Mouse (Mus musculus) CD8-positive naive resting alpha-beta T cell, adult 2 months (primary cell): ENCODE measurements around the gene Nkx3-2.

Experiments used
- DNase-seq, 2 experiments: peaks; one replicate each; pipeline ENCODE4 v3.0.0; 2022; ENCODE audit warnings: low read depth in 2 of 2, low spot score in 2 of 2

Gene Nkx3-2

DNA sequence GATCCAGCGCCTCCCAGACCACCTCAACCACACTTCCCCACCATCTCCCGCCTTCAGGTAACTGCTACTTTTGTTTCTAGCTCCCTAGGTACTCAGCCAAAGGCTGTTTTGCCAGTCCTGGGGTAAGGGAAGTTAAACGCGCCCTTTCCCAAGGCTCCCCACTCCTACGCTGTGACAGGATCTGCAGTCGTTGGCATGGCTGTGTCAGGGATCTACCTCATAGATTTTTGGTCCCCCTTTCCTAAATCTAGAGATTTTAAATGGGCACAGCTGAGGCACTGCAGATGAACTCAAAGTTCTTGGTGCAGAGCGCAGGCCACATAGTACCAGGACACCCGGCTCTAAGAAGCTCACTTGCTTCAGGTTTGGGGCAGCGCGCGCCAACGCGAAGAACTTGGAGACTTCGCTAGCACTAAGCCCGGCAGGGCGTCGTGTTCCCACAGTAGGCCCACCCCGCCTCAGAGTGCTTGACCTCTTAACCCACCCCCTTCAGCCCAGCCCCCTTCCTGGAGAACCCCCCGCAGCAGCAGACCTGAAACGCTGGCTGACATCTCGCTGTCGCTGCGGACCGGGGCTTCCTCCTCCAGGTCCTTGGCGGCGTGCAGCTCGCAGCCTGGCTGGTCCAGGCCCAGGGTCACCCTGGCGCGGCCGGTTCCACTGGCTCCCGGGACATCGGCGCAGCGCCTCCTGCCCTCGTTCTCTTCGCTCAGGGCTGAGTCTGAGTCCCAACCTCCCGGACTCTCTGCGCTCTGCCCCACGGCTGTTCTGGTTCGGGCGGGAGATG lies 1.2 kb downstream of the Nkx3-2 start:
- no peak for DNase-seq

DNA sequence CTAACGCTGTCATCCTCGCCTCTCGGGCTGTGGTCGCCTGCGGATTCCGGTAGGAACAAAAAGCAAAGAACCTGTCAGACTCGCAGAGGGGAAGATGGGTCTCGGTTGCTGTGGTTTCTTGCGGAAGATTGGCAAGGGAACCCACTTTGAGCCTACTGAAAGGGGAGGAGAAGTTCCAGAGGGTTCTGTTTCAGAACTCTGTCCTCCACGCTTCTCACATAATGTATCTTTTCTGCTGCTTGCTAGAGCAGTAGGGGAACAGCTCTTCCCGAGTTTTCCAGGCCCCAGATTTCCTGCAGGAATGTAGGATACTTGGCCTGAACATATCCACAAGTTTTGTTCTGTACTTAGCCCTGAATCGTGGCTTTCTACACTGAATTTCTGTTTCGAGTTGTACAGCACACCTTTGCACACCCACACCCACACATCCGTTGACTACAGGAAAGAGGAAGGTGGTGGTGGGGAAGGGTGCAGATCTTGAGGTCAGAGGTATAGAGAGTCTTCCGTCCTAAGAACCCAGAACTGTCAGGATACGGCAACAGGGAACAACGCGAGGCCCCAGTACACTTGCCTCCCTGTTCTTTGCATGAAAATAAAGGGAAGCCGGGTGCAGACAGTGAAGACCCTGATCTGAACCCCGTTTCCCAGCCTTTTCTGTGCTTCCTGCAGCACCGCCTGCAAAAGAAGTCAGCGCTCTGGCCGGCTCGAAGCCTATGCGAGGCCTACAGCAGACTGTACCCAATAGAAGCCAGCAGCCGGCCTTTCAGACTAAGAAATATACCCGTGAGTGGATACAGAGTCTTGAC lies 2.0 kb downstream of the Nkx3-2 start:
- no peak for DNase-seq

DNA sequence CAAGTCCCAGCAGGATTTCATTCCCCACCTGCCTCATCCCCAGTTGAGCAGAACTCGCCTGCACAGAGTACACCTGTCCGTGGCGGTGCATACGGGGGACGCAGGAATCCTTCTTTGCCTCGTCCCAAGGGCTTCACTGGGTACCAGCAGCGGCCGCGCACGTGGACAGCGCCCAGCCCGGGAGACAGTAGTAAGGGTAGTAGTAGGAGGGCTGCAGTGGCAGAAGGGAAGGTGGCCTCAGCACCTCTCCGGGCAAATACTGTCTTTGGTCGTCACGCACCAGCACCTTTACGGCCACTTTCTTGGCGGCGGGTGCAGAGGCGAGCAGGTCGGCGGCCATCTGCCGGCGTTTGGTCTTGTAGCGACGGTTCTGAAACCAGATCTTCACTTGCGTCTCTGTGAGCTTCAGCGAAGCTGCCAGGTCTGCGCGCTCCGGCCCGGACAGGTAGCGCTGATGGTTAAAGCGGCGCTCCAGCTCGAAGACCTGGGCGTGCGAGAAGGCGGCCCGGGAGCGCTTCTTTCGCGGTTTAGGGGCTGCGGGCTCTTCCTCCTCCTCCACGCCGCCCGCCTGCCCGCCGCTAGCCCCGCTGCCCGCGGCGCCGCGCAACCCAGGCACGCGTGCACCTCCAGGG lies 2.7 kb downstream of the Nkx3-2 start:
- DNase-seq = no peak

DNA sequence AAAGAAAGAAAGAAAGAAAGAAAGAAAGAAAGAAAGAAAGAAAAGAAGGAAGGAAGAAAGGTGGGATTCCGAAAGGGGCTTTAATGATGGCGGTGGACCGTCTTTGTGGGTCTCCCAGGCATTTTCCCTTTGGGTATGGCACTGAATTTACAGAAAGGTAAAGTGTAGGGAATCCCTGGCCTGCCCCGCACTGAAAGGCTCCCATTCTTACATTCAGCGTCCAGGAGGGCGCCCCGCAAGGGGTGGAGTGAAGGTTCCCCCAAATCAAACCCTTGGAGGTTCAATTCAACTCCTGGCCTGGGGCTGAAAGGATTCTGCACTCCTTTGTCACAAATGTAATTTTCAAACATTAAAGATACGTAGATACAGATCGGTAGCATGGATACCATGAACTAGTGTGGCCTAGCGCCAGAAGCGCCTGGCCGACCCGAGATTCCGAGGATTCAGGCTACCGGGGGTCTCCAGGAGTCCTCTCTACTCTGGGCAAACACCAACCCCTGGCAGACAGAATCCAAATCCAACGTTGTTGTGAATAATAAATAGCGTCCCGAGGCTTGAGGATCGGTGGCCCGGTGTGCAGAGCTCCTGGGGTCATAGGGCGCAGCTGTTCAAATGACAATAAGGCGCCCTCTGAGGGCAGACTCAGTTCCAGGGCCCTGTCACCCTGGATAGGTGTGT lies 3.3 kb downstream of the Nkx3-2 start:
- DNase-seq = no peak

DNA sequence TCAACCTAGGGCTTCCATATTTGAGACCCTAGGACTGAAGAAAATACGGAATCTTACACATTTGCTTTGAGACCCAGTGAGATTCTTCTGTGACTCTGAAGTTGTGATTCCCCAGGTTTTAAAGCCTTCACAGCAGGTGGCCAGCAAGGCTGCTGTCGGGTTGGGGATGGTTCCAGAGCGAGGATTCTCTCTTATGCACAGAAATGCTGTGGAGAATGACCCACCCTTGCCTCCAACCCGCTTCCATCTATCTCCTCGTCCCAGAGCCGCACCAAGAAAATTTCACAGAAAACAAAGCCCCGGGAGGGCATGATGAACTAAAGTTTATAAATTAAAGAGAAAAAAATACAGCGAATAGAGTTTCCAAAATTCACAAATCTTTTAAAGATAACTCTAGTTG lies 4.2 kb downstream of the Nkx3-2 start:
- DNase-seq = no peak

DNA sequence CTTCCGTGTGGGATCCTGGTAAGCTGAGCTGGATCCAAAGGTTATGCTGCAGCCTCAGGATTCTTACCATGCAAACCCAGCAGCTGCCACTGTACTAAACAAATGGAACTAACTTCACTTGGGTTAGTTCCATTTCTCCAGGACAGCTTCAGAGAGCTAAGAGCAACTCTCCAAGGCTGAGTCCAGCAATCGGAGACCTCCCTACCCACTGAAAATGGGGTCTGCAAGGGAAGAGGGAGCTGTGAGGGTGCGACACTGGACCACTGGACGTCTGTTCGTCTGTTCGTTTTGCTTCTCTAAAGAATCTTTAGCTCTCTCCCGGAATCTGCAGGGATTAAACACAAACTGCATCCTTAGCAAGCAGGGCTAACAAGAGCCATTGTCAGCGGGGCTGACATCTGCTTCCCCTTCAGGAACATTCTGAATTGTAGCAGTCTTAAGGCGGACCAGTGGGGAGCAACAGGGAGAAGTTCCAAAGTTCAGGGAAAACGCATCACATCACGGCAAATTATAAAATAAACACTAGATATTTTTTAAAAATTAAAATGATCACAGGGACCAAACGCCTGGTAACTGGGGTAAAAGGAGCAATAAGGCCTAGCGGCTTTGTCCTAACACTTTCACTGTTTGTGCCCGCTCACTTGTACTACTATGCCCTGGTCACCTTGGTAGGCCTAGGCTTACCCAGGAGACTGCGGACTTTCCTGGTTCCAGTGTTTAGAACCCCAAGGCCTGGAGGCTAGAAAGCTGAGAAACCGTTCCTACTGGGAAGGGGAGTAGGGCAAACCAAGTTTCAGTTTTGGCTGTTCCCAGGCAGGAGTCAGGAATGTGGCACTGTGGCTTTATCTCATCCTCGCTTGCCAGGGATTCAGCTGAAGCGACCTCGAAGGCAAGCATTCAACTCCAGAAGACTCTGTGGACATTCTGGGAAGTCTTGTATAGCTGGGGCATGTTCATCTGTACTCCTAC lies 5.3 kb downstream of the Nkx3-2 start:
- DNase-seq = no peak

DNA sequence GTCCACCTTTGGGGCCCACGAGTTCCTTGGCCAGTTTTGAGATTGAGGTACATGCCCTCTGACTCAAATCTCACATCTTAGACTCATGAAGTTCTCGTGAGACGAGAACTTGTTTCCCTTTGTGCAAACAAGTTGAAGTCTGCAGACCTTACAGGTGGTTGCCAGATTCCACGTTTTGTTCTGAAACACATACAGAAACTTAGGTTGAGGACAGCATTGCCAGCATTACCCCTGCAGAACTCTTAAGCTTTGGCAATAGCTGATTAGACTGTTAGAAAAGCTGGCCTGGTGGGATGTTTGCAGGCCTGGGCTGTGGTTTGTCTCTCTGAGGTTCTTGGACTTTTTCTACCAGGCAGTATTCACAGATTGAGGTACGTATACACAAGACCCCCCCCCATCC lies 7.0 kb downstream of the Nkx3-2 start:
- no peak for DNase-seq

DNA sequence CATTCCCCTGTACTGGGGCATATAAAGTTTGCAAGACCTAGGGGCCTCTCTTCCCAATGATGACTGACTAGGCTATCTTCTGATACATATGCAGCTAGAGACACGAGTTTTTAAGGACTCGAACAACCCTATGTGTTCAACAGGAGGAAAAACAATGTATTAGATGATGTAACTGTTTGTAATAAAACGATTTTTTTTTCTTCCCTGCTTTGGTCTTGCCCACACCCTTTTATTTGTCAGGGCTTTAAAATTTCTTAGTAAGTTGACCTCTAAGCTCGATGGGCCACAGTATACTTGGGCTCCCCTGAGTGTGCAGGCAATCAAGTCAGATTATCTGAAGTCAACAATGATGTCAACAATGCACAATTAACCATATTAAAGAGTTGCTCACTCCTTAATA lies 7.9 kb downstream of the Nkx3-2 start:
- DNase-seq = no peak

DNA sequence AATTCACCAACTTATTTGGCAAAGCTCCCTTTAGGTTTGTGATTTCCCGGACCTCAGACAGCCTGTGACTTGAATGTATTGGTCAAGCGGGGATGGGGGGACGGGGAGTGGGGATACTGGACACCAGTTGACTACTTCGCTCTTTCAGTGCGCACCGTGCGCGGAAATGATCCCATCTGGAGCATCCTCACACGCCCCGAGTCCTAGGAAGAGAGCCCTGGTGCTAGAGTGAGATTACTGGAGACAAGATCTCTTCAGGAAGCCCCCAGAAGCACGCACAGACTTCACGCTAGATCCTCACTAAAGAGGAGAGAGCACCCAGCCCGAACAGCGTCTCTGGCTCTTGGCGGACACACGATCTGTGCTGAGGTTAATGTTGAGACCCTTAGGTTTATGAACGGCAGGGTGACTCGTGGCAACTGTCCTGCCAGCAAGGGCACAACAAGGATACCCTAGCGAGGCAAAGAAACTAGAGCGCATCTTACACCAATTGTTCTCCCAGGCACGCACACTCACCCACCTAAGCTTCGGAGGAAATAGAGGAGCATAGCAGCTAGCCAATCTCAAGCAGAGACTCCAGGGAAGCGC lies 8.8 kb downstream of the Nkx3-2 start:
- DNase-seq = no peak

DNA sequence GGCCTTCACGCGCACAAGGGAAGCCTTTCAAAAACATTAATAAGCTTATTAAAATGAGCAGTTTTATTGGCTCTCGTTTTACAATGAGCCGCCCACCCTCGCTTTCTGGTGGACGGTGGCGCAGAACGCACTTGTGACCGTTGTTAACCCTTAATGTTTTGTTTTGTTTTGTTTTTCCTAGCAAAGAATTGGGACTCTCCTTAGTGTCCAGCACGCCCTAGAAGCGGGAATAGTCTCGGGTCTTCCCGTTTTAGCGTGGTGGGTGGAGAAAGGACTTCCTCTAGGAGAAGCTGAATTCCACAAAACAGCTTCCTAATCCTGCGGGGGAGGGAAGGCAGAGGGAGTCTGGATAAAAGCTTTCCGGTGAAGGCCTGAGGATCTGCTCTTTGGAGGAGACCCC lies 9.5 kb downstream of the Nkx3-2 start:
- no peak for DNase-seq

DNA sequence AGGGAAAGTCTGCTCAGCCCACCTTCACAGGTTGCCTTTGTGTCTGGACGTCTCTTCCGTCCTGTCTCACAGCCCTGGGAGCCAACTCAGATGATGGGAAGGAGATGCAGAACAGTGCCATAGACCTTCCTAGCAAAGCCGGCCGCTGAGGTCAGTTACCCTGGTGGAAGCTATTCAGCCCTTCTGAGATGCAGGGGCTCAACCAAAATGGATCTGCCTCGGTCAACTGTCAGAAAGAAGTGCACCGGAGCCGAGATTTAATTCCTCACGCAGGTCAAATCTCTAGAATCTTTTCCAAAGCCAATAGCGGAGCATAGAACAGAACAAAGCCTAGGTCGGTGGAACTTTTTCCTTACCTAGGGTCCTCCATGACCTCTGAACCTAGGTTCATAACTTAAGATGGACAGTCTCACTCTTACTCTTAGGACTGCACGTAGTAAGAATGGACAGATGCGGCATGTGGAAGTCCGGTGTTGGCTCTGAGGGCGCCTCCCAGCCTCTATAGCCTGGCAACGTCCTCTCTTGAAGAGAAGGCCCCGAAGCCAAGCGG lies 10.0 kb downstream of the Nkx3-2 start:
- DNase-seq = no peak

DNA sequence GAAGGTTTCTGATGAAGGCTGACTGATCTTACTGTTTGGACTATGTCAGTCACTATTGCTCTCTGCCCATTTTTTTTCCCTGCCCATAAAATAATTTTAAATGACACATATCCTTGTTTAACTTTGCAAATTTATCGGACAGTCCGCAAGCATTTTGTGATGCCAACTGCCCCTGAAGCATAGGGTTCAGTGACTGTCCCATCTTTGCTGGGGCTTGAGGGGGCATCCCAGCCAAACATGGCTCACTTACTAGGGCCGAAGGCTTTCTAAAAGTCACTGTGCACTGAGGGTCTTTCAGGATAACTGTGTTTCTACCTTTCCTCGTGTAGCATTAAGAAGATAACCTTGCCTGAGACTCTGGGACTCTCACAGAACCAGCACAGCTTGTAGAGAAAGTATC lies 11.6 kb downstream of the Nkx3-2 start:
- DNase-seq = no peak

DNA sequence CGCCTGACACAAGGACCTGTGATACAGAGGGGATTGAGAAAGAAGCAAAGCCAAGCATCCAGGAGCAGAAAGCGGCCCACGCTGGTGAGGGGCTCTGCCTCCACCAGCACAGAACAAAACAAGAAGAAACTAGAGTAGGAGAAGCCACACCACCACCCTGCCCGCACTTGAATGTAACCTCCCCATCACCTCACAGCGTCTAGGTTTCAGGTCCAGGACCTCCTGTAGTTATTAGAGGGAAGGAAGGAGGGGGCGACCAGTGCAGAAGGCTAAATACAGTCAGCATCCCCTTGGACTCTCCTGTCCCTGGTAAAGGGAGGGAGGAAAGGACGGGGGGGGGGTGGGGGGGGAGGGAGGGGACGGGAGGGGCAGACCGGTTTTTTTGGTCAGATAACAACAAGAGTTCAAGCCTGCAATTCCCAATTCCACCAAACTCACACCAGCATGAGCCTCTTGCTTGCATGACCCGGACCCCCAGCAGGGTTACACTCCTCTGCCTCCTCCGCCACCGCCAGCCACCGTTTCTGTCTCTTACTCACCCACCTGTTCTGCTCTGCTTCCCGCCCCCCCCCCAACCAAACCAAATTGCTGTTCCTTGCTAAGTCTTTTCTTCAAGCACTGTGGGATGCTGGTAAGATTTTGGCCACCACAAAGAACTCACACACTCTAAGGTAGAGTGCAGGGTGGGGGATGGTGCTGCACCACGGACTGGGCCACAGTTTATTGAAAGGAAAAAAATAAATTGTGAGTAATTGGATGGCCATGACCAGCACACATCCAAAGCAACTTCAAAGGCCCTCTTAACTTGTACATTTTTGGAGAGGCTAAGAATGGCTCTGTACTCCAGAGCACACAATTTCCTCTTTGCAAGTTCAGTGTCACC lies 19.2 kb downstream of the Nkx3-2 start:
- no peak for DNase-seq

DNA sequence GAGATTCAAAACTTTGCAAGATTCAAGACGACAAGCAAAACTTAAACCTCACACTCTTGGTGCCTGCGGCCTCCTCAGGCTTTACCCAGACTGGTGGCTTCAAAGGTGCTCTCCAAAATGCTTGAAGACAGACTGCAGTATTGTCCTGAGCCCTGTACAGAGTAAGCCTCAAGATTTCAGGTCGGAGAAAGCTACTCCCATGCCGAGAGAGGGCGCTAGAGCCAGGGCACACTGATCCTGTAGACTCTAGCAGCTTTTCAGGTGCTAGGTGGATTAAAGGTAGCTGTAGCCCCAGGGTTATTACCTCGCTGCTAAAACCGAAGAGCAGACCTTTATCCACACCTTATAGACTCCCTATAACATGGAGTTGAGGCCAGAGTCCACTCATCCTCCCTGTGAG lies 20.1 kb downstream of the Nkx3-2 start:
- DNase-seq = no peak

DNA sequence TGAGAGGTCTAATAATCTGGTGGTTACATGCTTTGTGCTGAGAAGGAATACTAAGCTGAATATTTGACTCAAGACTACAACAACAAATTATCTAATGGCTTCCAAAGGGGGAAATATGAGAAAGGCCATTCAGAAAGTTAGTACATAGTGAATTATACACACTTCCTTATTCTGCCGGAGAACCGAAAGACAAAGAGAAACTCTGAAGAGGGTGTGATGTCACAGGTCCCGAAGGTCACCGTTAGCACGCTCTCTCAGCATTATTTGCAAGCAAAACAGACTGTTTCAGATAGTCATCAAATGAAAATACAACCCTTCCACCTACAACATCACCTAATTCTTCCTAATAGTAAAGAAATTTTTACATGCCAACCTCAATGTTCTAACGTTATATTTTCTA lies 25.5 kb downstream of the Nkx3-2 start:
- no peak for DNase-seq

DNA sequence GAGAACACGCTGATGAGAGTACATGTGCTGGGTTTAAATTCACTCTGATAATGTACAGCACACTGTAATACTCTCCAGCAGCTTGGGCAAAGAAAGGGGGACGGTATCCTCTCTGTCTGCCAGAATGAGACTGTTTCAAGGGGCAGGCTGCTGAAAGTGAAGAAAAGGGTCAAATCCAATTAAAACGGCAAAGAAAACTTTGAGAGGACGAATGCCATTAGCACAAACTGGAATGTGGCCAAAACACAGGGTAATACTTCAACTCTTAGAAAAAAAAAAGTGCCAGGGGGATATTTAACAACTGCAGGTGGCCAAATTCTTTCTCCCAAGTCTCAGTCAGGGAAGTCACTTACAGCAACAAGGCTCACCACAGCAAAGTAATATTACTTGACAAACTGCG lies 27.3 kb downstream of the Nkx3-2 start:
- DNase-seq = no peak

DNA sequence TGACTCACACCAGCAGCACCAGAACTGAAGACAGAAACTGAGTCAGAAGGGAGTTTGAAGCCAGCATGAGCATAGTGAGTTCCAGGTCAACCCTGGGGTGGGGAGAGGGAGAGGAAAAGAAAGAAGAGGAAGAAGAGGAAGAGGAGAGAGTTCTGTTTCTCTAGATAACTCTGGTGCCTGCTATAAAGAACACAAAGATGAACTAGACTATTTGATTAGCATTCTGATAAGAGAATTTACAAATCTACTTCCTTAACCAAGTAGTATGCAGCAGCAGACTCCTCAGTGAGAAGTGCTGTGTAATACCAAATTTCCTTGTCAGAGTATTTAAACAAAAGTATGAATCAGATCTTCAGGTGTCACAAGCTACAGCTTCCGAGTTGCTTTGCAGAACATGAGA lies 37.3 kb downstream of the Nkx3-2 start:
- DNase-seq = no peak

DNA sequence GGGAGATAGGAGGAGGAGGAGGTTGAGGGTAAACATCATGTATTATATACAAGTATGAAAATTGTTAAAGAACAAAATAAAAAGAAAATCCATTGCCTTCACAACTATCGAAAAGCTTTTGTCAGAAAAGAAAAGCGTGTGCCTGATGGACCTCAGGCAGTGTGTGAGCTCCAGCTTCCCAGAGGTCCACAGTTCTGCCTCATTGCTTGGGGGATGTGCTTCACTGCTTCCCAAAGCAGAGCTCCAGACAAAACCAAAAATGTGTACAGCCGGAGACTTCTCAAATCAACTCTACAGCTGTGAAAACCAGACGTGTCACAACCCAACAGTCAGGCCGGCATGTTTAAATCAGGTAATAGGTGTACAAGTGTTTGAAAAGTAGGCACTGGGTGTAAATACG lies 38.7 kb downstream of the Nkx3-2 start:
- DNase-seq = no peak
